Mouse (Mus musculus): ENCODE measurements around the gene Shd. TPM values are rescaled to one million over a fixed set of nuclear protein-coding genes. Genes with fewer than 3 reads are reported as not detected.

Gene Shd
- total and polyA plus RNA-seq, 2 experiments from 2014 or later, result 152 to 233 TPM

DNA sequence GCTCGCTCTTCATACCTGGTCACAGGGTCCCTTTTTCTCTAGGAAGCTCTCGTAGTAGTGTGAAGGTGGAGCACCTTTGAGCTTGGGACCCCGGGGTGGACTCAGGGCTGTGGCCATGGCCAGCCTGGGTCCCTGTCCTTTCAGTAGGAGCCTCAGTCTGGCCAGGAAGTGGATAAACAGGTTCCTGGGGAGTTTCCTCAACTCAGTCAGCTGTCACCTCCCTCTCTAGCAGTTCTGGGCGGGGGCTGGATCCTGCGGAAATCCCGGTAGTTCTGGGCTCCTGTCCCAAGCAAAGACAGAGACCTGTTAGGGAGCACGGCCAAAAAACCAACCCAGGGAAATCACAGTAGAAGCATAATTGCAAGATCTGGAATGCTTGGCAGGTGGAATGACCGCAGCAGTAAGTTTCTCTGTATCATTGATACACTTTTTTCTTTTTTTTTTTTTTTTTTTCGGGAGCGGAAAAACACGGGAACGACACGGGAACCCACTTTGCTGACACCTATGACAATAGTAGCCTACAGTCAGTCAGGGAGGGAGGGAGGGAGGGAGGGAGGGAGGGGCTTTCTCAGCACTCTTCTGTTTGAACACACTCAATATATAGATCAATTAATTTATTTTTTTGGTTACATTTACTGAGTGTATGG is 35.3 kb downstream of the Shd start, which contains the start of the genes Stap2 and Mpnd:
Stap2 (minus strand) TSS at position 170 of the 647 bp plus-strand sequence.
Mpnd (plus strand) TSS at position 297 of the 647 bp plus-strand sequence.
- no peak for ATAC-seq
- H3K27ac ChIP-seq, result no peak within 1 kb of the TSS
- H3K9me3 ChIP-seq (ENCODE audit: low read length), result no peaks in the 10 kb centered on the region
- H3K27me3 ChIP-seq (ENCODE audit: insufficient read depth, low read length), result 0 out of 2 replicates have a peak, but pooled peaks cover 3% of the 10 kb centered on the region
- H3K4me2 ChIP-seq (ENCODE audit: low read depth, low read length), result no peak within 1 kb of the TSS
- no peak within 1 kb of the TSS for H3K4me3 ChIP-seq (ENCODE audit: low read length)
- H3K4me1 ChIP-seq (ENCODE audit: insufficient read depth, low read length), result peaks cover 9% of the 10 kb centered on the region
- peak; percentile 54 for DNase-seq (ENCODE audit: low spot score)
- no peaks in the 10 kb centered on the region for H3K36me3 ChIP-seq (ENCODE audit: insufficient read depth, low read length)
- no peak within 1 kb of the TSS for H3K9ac ChIP-seq (replicated peaks; ENCODE audit: low read length)
- WGBS, result 48% methylated on average over 10 of the region's 13 CpGs
- TF ChIP-seq CTCF (IDR thresholded peaks at IDR 0.05; ENCODE audit: low read depth), result no peak

DNA sequence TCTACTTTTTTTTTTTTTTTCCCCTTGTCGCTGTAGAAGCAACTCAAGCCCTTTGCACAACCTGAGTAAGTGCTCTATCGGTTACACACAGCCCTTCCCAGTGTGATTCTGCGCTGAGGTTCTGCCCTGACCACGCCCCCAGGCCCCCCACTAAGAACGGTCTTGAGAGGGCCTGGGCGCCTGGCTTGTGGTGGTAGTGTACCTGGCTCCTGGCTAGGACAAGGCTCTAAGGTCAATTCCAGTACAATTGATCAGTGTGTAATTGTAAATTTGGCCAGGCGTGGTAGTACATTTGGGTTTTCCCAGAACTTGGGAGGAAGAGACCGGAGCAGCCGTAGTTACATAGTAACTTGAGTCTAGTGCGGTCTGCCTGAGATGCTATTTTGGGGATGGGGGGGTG is 36.7 kb downstream of the Shd start:
- Histone ChIP-seq H3K4me2 (ENCODE audit: low read depth, low read length) (no peak overlapping the region), H3K36me3 (ENCODE audit: insufficient read depth, low read length) (peaks cover 9% of the 10 kb centered on the region; the same call in 1 of the 2 replicates), H3K4me1 (ENCODE audit: insufficient read depth, low read length) (peaks cover 14% of the 10 kb centered on the region), H3K9ac (replicated peaks; ENCODE audit: low read length) (no peak overlapping the region), H3K4me3 (ENCODE audit: low read length) (no peak overlapping the region), H3K27ac (no peak overlapping the region), H3K27me3 (ENCODE audit: insufficient read depth, low read length) (no peaks in the 10 kb centered on the region), H3K9me3 (ENCODE audit: low read length) (no peaks in the 10 kb centered on the region)
- WGBS, result 46% methylated on average over 10 of the region's 10 CpGs
- no peak for ATAC-seq
- TF ChIP-seq CTCF (IDR thresholded peaks at IDR 0.05; ENCODE audit: low read depth), result no peak
- DNase-seq (ENCODE audit: low spot score), result no peak

GRCm38 (mm10) chr17:56007444-56008355 is 37.4 kb downstream of the Shd start:
- H3K9ac ChIP-seq (replicated peaks; ENCODE audit: low read length), result no peak overlapping the region
- WGBS, result 33% methylated on average over 13 of the region's 14 CpGs

DNA sequence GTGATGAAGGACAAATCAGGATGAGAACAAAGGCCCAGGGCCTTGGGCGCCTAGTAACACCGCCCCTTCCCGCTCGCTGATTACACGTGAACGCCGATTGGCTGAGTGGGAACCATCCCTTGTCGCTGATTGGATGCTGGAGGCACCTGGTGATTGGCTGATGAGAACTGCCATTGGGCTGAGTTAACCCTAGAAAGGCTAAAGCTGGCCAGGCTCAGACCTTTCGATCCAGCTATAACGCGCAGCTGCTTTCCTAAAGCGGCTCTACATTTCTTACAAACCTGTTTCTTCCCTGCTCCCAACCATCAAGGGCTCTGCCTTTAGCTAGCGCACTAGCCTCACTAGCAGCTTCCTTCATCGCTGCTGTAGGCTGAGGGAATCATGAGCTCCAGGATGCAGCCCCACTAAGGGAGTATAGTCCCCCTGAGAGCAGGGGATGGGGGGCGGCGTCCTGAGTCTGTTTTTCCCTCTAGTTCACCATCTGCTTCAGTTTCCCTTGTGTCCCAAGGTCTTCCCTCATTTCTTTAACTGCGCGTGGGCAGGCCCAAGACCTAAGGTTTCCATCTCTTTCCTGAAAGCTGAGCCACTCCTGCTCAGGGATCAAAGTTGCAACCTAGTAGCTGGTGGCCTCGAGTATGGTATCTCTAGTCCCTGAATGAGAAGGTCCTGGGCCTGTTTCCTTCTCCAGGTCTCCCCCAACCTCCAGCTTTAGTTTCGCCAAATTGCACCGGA is 38.3 kb downstream of the Shd start:
- under 1% methylated on average over 21 of the region's 21 CpGs for WGBS

More at GRCm38 (mm10) chr17:56007444-56008355, 37.4 kb downstream of the Shd start:
- DNase-seq (ENCODE audit: low spot score) (no peak), ATAC-seq (peak; percentile 50)
- peak overlapping the region; percentile 81 for H3K4me3 ChIP-seq (ENCODE audit: low read length)
- H3K4me1 ChIP-seq (ENCODE audit: insufficient read depth, low read length), result peaks cover 14% of the 10 kb centered on the region
- peaks cover 10% of the 10 kb centered on the region; the same call in 1 of the 2 replicates for H3K36me3 ChIP-seq (ENCODE audit: insufficient read depth, low read length)
- H3K27ac ChIP-seq, result peak overlapping the region; percentile 92
- no peaks in the 10 kb centered on the region for H3K9me3 ChIP-seq (ENCODE audit: low read length)
- peak overlapping the region; percentile 99 for H3K4me2 ChIP-seq (ENCODE audit: low read depth, low read length)
- TF ChIP-seq CTCF (IDR thresholded peaks at IDR 0.05; ENCODE audit: low read depth), result peak; percentile 26
- H3K27me3 ChIP-seq (ENCODE audit: insufficient read depth, low read length), result no peaks in the 10 kb centered on the region

DNA sequence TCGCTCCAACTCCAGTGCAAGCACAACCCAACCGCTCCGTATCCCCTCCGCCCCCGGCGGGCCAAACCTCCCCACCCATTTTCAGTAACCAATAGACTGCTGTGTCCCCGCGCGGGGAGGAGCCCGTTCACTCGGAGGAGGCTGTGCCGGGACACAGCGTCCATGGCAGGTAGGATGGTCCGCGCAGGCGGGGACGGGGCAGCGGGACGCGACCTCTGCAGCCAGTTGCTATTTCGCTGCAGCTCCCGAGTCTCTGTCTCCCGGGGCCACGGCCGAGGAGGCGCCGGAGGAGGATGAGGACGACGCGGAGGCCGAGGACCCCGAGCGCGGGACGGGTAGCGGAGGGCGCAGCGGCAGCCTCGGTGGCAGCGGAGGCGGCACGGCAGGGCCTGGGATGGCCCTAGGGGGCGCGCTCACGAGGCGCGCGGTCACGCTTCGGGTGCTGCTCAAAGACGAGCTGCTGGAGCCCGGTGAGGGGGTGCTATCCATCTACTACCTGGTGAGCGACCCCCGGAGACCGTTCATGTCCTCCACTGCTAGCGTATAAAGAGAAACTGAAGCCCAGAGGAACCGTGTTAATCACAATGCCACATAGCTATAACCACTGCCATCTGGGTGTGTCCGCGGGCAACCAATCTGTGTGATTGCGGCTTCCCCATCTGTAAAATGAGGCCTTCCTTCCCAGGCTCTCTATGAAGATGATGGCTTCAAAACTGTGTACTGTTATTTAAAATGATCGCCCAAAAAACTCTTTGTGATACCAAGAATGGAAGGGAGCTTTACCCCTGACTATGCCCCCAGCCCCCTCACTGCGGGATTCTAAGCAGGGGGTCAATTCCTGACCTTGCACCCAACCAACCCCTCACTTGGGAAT is 39.1 kb downstream of the Shd start:
- WGBS, result 1% methylated on average over 56 of the region's 62 CpGs
- Histone ChIP-seq H3K27ac (peak overlapping the region; percentile 92), H3K27me3 (ENCODE audit: insufficient read depth, low read length) (no peaks in the 10 kb centered on the region), H3K4me2 (ENCODE audit: low read depth, low read length) (peak overlapping the region; percentile 99), H3K9ac (replicated peaks; ENCODE audit: low read length) (peak overlapping the region; percentile 79), H3K9me3 (ENCODE audit: low read length) (no peaks in the 10 kb centered on the region), H3K4me3 (ENCODE audit: low read length) (peak overlapping the region; percentile 81), H3K36me3 (ENCODE audit: insufficient read depth, low read length) (peaks cover 16% of the 10 kb centered on the region; the same call in 1 of the 2 replicates), H3K4me1 (ENCODE audit: insufficient read depth, low read length) (peaks cover 14% of the 10 kb centered on the region)
- ATAC-seq (peak; percentile 84), DNase-seq (ENCODE audit: low spot score) (peak; percentile 94)
- peak; percentile 25; the same call in 1 of the 2 replicates for TF ChIP-seq CTCF (IDR thresholded peaks at IDR 0.05; ENCODE audit: low read depth)

More for the DNA sequence above, 38.3 kb downstream of the Shd start:
- H3K27ac ChIP-seq, result peak overlapping the region; percentile 92
- H3K4me1 ChIP-seq (ENCODE audit: insufficient read depth, low read length), result peaks cover 14% of the 10 kb centered on the region
- peak overlapping the region; percentile 79 for H3K9ac ChIP-seq (replicated peaks; ENCODE audit: low read length)
- H3K9me3 ChIP-seq (ENCODE audit: low read length), result no peaks in the 10 kb centered on the region
- peak overlapping the region; percentile 81 for H3K4me3 ChIP-seq (ENCODE audit: low read length)
- peaks cover 16% of the 10 kb centered on the region; the same call in 1 of the 2 replicates for H3K36me3 ChIP-seq (ENCODE audit: insufficient read depth, low read length)
- DNase-seq (ENCODE audit: low spot score) (peak; percentile 98), ATAC-seq (peak; percentile 96)
- H3K4me2 ChIP-seq (ENCODE audit: low read depth, low read length), result peak overlapping the region; percentile 99
- TF ChIP-seq CTCF (IDR thresholded peaks at IDR 0.05; ENCODE audit: low read depth), result no peak
- no peaks in the 10 kb centered on the region for H3K27me3 ChIP-seq (ENCODE audit: insufficient read depth, low read length)

Measured in hindbrain, postnatal 0 days (tissue).